Mouse (Mus musculus): ENCODE results near the gene Nell2.

GRCm38 (mm10) chr15:95380859-95381258 lies 147.5 kb downstream of the Nell2 start:
- TF ChIP-seq CTCF (IDR thresholded peaks at IDR 0.05; ENCODE audit: insufficient read depth, low read depth, low read length), result no peak
- TF ChIP-seq POLR2A (IDR thresholded peaks at IDR 0.05; ENCODE audit: insufficient read depth, low read depth, low read length), result no peak

All from olfactory bulb, adult 2 months (tissue).